Mouse (Mus musculus): Measurements from ENCODE around the gene Pak1ip1.

DNA sequence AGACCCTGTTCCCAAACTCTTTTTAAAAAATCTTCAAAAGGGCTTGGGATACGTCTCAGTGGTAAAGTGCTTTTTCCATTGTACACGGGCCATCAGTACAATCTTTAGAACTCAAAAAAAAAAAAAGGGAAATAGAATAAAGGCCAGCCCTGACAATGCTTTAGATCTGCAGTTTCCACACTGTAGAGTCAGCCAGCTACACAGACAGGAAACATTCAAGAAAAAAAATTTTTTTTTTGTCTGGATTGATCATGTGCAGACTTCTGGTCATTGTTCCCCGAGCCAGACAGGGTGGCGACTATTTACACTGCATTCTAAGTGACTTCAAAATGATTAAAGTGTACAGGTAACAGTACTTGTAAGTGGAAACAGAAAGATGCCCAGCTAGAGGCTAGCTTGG is 22.2 kb upstream of the Pak1ip1 start:
- TF ChIP-seq CTCF (IDR thresholded peaks at IDR 0.05) (no peak), POLR2A (IDR thresholded peaks at IDR 0.05; ENCODE audit: insufficient read depth, low read depth, low read length) (no peak), EP300 (IDR thresholded peaks at IDR 0.05; ENCODE audit: insufficient read depth, low read depth, low read length) (no peak)
